Mouse (Mus musculus) spleen, adult 2 months (tissue): ENCODE results near the gene Ccz1.

ENCODE experiments used
- CTCF ChIP-seq: fragments of 200-500 bp; IDR thresholded peaks from 2 replicates; pipeline ENCODE4 v1.5.1; 2011; ENCODE audit warnings: mild to moderate bottlenecking, inconsistent platforms; ENCODE audit not compliant: insufficient read depth, insufficient read length, insufficient replicate concordance; ENCODE audit errors: extremely low read depth
- POLR2A ChIP-seq: fragments of 200-500 bp; IDR thresholded peaks from 2 replicates; pipeline ENCODE4 v1.6.1; 2011; ENCODE audit warnings: low read depth, low read length, inconsistent platforms

DNA sequence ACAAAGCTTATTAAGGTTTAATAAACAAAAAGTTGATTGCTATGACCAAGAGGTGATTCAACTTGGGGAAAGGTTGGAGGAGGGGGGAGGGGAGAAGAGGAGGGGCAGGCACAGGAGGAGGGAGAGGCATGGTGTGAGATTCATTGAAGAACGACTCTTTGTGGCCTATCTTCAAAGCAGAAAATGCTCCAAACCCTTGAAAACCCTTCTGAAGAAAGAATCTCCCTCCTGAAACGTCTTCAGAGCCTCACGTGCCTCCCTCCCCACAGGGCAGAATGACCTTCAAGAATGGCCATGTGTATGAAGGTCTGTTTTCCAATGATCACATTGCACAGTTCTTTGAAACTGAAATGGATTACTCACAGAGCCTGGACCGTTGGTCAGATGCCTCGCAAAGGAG lies 64.7 kb downstream of the Ccz1 start:
- TF ChIP-seq POLR2A (no peak), CTCF (no peak)
